Mouse (Mus musculus) lung, postnatal 14 days (tissue): ENCODE data around the gene Fstl3.

Experiments used
- DNase-seq: peaks from one replicate; pipeline ENCODE4 v3.0.0; 2021

Gene Fstl3

GRCm38 (mm10) chr10:79789581-79789980 is 12.5 kb downstream of the Fstl3 start:
- DNase-seq: no peak

DNA sequence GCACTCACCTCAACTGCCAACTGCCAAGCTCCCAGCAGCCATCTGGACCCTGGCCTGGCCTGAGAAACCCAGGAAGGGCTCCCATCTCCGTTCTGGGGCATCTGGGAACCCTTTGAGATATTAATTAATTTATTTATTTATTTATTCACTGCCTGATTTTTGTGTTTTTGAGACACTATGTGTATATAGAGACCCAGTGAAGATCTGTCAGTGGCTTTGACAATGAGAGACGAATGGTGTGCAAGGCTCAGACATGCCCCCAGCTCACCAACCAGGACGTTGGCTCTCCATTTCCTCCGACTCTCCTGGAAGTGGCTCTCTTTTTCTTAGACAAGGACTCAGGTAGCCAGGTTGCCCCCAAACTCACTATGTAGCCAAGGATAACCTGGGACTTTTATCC is 13.8 kb downstream of the Fstl3 start, which contains the start of gene Prss57:
Gene Prss57 (minus strand): TSS at position 101 of the 400 bp plus-strand sequence.
- no peak for DNase-seq

- DNase-seq: no peak
Measured at GRCm38 (mm10) chr10:79792339-79793040, 15.4 kb downstream of the Fstl3 start.

- peak; percentile 84 for DNase-seq
Measured at GRCm38 (mm10) chr10:79793051-79793737, 16.1 kb downstream of the Fstl3 start, which contains the start of gene Palm. Gene Palm, plus strand, starts transcription at chr10:79793572.

- no peak for DNase-seq
Measured at GRCm38 (mm10) chr10:79793738-79794490, 16.8 kb downstream of the Fstl3 start.

DNA sequence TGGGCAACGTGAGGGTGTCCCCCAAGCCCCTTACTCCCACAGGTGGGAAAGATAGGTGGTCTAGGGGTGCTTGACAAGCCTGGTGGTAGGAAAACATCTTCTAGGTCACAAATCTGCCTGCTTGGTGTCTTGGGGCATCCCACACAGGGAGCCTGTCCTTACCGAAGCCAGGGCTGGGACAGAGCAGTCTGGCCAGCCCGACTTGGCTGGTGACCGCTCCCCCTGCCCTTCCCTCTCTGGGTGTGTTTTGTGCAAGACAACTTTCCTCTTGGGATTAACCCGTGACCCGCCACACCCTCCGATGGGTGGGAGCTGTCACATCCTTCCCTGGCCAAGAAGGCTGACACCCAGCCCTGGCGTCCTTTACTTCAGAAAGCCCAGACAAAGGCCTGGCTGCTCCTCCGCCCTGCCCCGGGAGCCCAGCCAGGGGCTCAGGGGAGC is 17.4 kb downstream of the Fstl3 start:
- DNase-seq: peak; percentile 79

DNA sequence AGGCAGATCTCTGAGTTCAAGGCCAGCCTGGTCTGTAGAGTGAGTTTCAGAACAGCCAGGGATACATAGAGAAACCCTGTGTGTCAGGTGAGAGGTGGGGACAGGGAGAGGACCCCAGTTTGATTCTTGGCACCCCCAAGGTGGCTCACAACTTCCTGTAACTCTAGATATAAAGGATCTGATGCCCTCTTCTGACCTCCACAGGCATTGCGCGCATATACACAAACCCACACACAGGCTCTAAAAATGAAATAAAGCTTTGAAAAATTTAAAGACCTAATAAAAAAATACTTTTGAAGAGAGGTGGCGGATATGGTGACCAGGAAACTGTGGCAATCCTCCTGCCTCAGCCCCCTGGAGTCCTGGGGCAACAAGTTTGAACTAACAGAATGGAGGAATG is 18.8 kb downstream of the Fstl3 start:
- no peak for DNase-seq

GRCm38 (mm10) chr10:79797326-79797725 is 20.3 kb downstream of the Fstl3 start:
- no peak for DNase-seq

DNA sequence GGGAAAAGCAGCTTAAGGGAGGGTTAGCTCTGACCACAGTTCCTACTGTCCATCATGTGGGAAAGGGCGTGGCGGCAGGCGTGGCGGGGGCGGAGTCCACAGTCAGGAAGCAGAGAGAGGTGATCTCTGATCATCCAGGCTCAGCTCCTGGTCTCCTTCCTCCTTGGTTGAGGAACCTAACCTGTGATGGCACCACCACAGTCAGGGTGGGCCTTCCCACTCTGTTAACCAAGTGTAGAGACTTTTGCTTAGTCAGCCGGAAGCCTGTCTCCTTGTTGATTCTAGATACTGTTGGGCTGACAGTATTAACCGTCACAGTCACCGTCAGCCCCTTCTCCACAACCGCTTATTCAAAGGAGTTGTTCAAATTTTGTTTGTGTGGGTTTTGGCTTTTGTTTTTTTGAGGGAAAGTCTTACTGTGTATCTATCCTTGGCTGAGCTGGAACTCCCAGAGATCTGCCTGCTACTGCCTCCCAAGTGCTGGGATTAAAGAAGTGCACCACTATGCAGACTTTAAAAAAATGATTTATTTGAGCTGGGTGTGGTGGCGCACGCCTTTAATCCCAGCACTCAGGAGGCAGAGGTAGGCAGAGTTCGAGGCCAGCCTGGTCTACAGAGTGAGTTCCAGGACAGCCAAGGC is 21.3 kb downstream of the Fstl3 start:
- no peak for DNase-seq

DNA sequence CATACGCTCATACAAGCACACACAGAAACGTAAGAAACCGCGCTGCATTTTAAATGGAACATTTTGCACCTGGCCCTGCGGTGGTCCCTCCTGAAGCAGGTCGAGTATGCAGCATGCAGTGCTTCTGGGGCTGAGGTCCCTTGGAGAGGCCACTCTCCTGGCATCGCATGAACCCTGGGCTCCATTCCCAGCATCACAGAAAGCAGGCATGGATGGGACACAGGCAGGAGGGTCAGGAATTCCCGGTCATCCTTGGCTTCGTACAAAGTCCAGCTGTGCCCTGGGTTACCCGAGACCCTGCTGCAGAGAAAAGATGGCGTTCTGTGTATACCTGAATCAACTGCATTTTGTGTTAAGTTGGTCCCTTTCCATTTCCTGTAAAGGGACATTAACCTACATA is 23.4 kb downstream of the Fstl3 start:
- no peak for DNase-seq

DNA sequence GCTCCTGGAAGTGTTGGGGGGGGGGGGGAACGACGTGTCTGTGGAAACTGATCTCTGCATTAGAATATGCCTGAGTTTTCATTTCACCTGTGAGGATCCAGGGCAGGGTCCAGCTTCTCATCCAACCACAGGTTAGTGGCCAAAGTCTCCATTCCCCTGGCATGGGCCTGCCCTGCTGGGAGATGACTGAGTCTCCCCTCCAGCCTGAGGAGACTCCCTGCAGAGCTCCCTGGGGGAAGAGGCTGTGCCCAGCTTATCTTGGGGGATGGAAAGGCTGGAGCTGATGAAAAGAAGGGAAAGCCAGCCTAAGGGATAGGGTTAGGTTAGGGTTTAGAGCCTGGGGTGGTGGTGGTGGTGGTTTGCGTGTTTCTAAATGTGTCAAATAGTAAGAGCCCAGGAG is 24.8 kb downstream of the Fstl3 start:
- no peak for DNase-seq

DNA sequence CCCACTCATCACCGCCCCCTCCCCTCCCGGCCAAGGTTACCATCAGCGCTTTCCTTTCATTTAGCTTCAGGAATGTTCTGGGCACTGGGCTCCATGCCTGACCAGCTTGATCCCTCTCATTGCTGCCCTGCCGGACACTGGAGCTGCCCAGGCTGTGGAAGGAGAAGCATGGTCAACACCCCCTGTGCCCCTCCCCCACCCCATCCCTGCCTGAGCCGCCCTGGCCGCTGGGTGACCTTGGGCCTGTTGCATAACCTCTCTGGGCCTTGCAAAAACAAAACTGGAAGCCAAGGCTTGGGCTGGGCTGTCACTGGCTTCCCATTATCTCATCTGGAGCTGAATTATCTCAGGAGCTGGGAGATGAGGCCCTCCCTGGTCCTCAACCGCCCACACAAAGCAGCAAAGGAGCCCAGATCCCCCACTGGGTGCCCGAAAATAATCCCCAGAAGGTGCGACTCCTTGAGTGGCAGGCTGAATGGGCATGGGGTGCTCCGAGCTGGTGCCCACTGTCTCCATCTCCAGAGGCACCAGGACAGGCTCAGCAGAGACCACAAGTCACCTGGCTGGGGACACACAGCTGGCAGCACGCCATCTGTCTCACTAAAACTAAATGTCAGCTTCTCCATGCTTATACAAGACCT is 25.4 kb downstream of the Fstl3 start:
- DNase-seq: peak; percentile 60

GRCm38 (mm10) chr10:79803716-79804323 is 26.7 kb downstream of the Fstl3 start:
- no peak for DNase-seq

- no peak for DNase-seq
Measured at GRCm38 (mm10) chr10:79805636-79806035, 28.6 kb downstream of the Fstl3 start.

DNA sequence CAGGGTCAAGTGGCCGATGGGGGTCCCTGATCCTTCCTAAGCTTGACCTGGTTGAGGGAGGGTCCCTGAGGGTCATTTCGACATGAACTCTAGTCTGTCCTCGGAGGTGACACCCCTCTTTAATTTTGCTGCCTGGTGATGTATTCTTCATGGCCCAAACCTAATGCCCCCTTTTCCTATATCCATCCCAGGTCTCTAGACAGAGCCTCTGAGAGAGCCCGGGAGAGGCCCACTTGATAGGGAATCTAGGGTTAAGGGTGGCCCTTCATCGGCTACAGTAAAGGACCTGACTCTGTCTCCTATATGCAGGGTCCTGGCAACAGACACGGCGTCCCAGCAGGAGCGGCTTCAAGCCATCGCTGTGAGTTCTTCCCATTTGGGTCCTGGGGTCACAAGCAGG is 29.3 kb downstream of the Fstl3 start:
- DNase-seq: no peak

GRCm38 (mm10) chr10:79806972-79807371 is 29.9 kb downstream of the Fstl3 start:
- no peak for DNase-seq

GRCm38 (mm10) chr10:79807826-79808225 is 30.8 kb downstream of the Fstl3 start:
- DNase-seq: no peak

GRCm38 (mm10) chr10:79808728-79809127 is 31.7 kb downstream of the Fstl3 start:
- DNase-seq: peak; percentile 28

DNA sequence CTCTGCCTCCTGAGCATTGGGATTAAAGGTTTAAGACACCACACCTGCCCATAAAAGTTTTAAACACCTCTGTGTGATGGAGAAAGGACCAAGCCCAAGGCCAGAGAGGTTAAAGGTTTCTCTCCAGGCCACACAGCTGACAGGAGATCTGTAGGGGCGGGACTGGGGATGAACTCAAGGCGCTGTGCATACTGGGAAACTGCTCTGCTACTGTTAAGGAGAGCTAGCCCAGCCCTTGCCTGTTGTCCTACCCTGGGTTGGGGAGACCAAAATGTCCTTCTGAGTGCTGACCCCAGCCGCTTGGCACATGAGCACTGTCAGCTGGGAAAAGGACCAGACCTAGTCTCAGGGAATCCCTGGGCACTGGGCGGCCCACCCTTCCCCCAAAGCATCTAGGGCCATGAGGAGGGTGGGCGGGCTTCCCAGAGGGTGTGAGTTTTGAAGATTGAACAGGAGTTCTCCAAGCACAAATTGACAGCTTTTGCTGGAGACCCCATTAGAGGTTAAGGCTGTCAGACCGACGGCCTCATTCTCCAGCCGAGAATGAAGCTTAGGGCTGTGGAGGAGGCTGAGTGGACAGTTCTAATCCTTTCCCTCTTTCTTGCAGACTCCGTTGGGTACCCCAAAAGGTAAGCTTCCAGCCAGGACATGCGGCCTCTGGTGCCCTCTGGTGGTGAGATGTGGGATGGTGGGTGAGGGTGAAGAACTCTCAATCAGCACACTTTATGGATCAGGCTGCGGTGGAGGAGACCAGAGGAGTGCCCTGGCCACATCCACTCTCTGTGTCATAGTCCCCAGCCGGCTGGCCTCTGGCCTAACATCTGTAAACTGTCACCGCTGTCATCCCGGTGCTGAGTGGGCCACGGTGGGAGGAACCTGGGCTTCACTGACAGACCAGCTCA is 34.9 kb downstream of the Fstl3 start:
- peak; percentile 92 for DNase-seq

DNA sequence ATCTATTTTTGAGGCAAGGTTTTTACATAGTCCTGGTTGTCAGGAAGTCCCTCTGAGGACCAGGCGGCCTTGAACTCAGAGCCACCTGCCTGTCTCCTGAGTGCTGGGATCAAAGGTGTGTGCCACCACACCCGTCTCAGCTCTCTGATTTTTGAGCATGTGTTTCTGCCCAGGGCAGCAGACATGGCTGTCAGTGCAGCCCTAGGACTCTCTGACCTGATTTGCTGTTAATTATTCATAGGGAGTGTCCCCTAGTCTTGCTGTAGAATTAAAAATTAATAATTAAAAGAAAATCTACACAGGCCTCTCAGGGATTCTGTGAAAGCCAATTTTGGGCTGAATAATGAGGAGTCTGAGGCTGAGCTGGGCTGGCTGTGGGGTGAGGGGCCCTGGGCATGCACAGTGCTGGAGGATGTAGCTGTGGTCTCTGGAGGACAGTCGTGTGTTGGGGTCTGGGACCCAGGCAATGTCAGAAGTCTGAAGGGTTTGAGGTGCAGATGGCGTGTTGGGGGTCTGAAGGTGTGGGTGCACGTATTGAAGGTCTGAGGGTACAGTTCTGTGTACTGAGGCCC is 37.3 kb downstream of the Fstl3 start:
- no peak for DNase-seq
